Mouse (Mus musculus): ENCODE data around the gene Gast. TPM values are rescaled to one million over a fixed set of nuclear protein-coding genes. Genes with fewer than 3 reads are reported as not detected.
A peak's percentile ranks its signal among the peaks of the same experiment; 100 is the strongest.
"Not testable (repeated sequence)": the region's sequence is repeated elsewhere in the genome, so short reads cannot be mapped to it uniquely, and the experiment has no call there.

Gene Gast
- total and polyA plus RNA-seq, 2 experiments from 2014 or later: 2.2 TPM; not detected in 1

GRCm38 (mm10) chr11:100322591-100323258 lies 11.5 kb upstream of the Gast start:
- H3K9ac ChIP-seq (replicated peaks; ENCODE audit: low read length, poor library complexity, severe bottlenecking): no peak overlapping the region
- WGBS: 71% methylated on average over 3 of the region's 3 CpGs
- no peaks in the 10 kb centered on the region for H3K9me3 ChIP-seq (ENCODE audit: low read length)
- no peaks in the 10 kb centered on the region for H3K27me3 ChIP-seq (ENCODE audit: insufficient read depth, low read length)
- DNase-seq (ENCODE audit: low spot score): no peak
- H3K4me1 ChIP-seq (ENCODE audit: insufficient read depth, low read length): 0 out of 2 replicates have a peak, but pooled peaks cover 9% of the 10 kb centered on the region
- ATAC-seq (ENCODE audit: low FRiP score): no peak
- no peak for TF ChIP-seq CTCF (IDR thresholded peaks at IDR 0.05)
- peaks cover 10% of the 10 kb centered on the region for H3K36me3 ChIP-seq (ENCODE audit: insufficient read depth, low read length)
- no peak overlapping the region for H3K4me3 ChIP-seq (ENCODE audit: low read depth, low read length)
- H3K4me2 ChIP-seq (ENCODE audit: low read depth, low read length, poor library complexity, severe bottlenecking): no peak overlapping the region
- no peak overlapping the region for H3K27ac ChIP-seq (ENCODE audit: low read depth, low read length)

- Histone ChIP-seq H3K36me3 (ENCODE audit: insufficient read depth, low read length) (peaks cover 10% of the 10 kb centered on the region), H3K27ac (ENCODE audit: low read depth, low read length) (no peak overlapping the region), H3K9ac (replicated peaks; ENCODE audit: low read length, poor library complexity, severe bottlenecking) (no peak overlapping the region), H3K4me2 (ENCODE audit: low read depth, low read length, poor library complexity, severe bottlenecking) (no peak overlapping the region), H3K4me1 (ENCODE audit: insufficient read depth, low read length) (0 out of 2 replicates have a peak, but pooled peaks cover 10% of the 10 kb centered on the region), H3K9me3 (ENCODE audit: low read length) (no peaks in the 10 kb centered on the region), H3K27me3 (ENCODE audit: insufficient read depth, low read length) (no peaks in the 10 kb centered on the region), H3K4me3 (ENCODE audit: low read depth, low read length) (no peak overlapping the region)
- peak; percentile 84 for TF ChIP-seq CTCF (IDR thresholded peaks at IDR 0.05)
- DNase-seq (ENCODE audit: low spot score): peak; percentile 80
- 15% methylated on average over 3 of the region's 3 CpGs for WGBS
- ATAC-seq (ENCODE audit: low FRiP score): no peak
These were observed 10.6 kb upstream of the Gast start for GRCm38 (mm10) chr11:100323578-100323977.

GRCm38 (mm10) chr11:100325062-100325629 lies 9.1 kb upstream of the Gast start:
- H3K4me3 ChIP-seq (ENCODE audit: low read depth, low read length): no peak overlapping the region
- peaks cover 8% of the 10 kb centered on the region; the same call in 1 of the 2 replicates for H3K4me1 ChIP-seq (ENCODE audit: insufficient read depth, low read length)
- H3K36me3 ChIP-seq (ENCODE audit: insufficient read depth, low read length): peaks cover 10% of the 10 kb centered on the region
- no peak overlapping the region for H3K27ac ChIP-seq (ENCODE audit: low read depth, low read length)
- no peaks in the 10 kb centered on the region for H3K9me3 ChIP-seq (ENCODE audit: low read length)
- no peak overlapping the region for H3K4me2 ChIP-seq (ENCODE audit: low read depth, low read length, poor library complexity, severe bottlenecking)
- TF ChIP-seq CTCF (IDR thresholded peaks at IDR 0.05): no peak
- no peak for DNase-seq (ENCODE audit: low spot score)
- ATAC-seq (ENCODE audit: low FRiP score): no peak
- no peaks in the 10 kb centered on the region for H3K27me3 ChIP-seq (ENCODE audit: insufficient read depth, low read length)
- no peak overlapping the region for H3K9ac ChIP-seq (replicated peaks; ENCODE audit: low read length, poor library complexity, severe bottlenecking)
- WGBS: 57% methylated on average over 11 of the region's 11 CpGs

- TF ChIP-seq CTCF (IDR thresholded peaks at IDR 0.05): no peak
- Histone ChIP-seq H3K27ac (ENCODE audit: low read depth, low read length) (peak overlapping the region; percentile 47; the same call in 1 of the 2 replicates), H3K4me1 (ENCODE audit: insufficient read depth, low read length) (peaks cover 15% of the 10 kb centered on the region; the same call in 1 of the 2 replicates), H3K27me3 (ENCODE audit: insufficient read depth, low read length) (no peaks in the 10 kb centered on the region), H3K36me3 (ENCODE audit: insufficient read depth, low read length) (peaks cover 4% of the 10 kb centered on the region), H3K9me3 (ENCODE audit: low read length) (no peaks in the 10 kb centered on the region), H3K4me2 (ENCODE audit: low read depth, low read length, poor library complexity, severe bottlenecking) (no peak overlapping the region), H3K9ac (replicated peaks; ENCODE audit: low read length, poor library complexity, severe bottlenecking) (no peak overlapping the region), H3K4me3 (ENCODE audit: low read depth, low read length) (no peak overlapping the region)
- DNase-seq (ENCODE audit: low spot score) (peak; percentile 53), ATAC-seq (ENCODE audit: low FRiP score) (no peak)
- 41% methylated on average over 11 of the region's 11 CpGs for WGBS
These were observed 6.9 kb upstream of the Gast start for GRCm38 (mm10) chr11:100327316-100327715.

GRCm38 (mm10) chr11:100327761-100328160 lies 6.4 kb upstream of the Gast start:
- Histone ChIP-seq H3K36me3 (ENCODE audit: insufficient read depth, low read length) (no peaks in the 10 kb centered on the region), H3K4me1 (ENCODE audit: insufficient read depth, low read length) (peaks cover 16% of the 10 kb centered on the region; the same call in 1 of the 2 replicates), H3K9ac (replicated peaks; ENCODE audit: low read length, poor library complexity, severe bottlenecking) (no peak overlapping the region), H3K27me3 (ENCODE audit: insufficient read depth, low read length) (no peaks in the 10 kb centered on the region), H3K27ac (ENCODE audit: low read depth, low read length) (0 out of 2 replicates have a peak overlapping the region, but pooled peaks have one; percentile 47), H3K4me2 (ENCODE audit: low read depth, low read length, poor library complexity, severe bottlenecking) (no peak overlapping the region), H3K4me3 (ENCODE audit: low read depth, low read length) (no peak overlapping the region), H3K9me3 (ENCODE audit: low read length) (no peaks in the 10 kb centered on the region)
- DNase-seq (ENCODE audit: low spot score) (no peak), ATAC-seq (ENCODE audit: low FRiP score) (no peak)
- WGBS: 87% methylated on average over 6 of the region's 6 CpGs
- TF ChIP-seq CTCF (IDR thresholded peaks at IDR 0.05): no peak

- Histone ChIP-seq H3K9me3 (ENCODE audit: low read length) (no peaks in the 10 kb centered on the region), H3K4me1 (ENCODE audit: insufficient read depth, low read length) (peaks cover 28% of the 10 kb centered on the region; the same call in 1 of the 2 replicates), H3K27ac (ENCODE audit: low read depth, low read length) (no peak overlapping the region), H3K36me3 (ENCODE audit: insufficient read depth, low read length) (no peaks in the 10 kb centered on the region), H3K4me3 (ENCODE audit: low read depth, low read length) (no peak overlapping the region), H3K4me2 (ENCODE audit: low read depth, low read length, poor library complexity, severe bottlenecking) (no peak overlapping the region), H3K9ac (replicated peaks; ENCODE audit: low read length, poor library complexity, severe bottlenecking) (no peak overlapping the region), H3K27me3 (ENCODE audit: insufficient read depth, low read length) (no peaks in the 10 kb centered on the region)
- ATAC-seq (ENCODE audit: low FRiP score) (no peak), DNase-seq (ENCODE audit: low spot score) (no peak)
- no peak for TF ChIP-seq CTCF (IDR thresholded peaks at IDR 0.05)
- 53% methylated on average over 16 of the region's 16 CpGs for WGBS
These were observed 4.0 kb upstream of the Gast start for GRCm38 (mm10) chr11:100330235-100330634.

- WGBS: 57% methylated on average over 8 of the region's 8 CpGs
These were observed 3.3 kb upstream of the Gast start for GRCm38 (mm10) chr11:100330816-100331375.

More at GRCm38 (mm10) chr11:100330816-100331375, 3.3 kb upstream of the Gast start:
- not testable (repeated sequence) for H3K27me3 ChIP-seq (ENCODE audit: insufficient read depth, low read length); H3K36me3 ChIP-seq (ENCODE audit: insufficient read depth, low read length); H3K9ac ChIP-seq (replicated peaks; ENCODE audit: low read length, poor library complexity, severe bottlenecking); H3K4me2 ChIP-seq (ENCODE audit: low read depth, low read length, poor library complexity, severe bottlenecking); DNase-seq (ENCODE audit: low spot score); H3K27ac ChIP-seq (ENCODE audit: low read depth, low read length); ATAC-seq (ENCODE audit: low FRiP score); H3K4me3 ChIP-seq (ENCODE audit: low read depth, low read length); H3K9me3 ChIP-seq (ENCODE audit: low read length)
- H3K4me1 ChIP-seq (ENCODE audit: insufficient read depth, low read length): peaks cover 28% of the 10 kb centered on the region; the same call in 1 of the 2 replicates
